Mouse (Mus musculus) E14TG2a.4 (cell line): Measurements from ENCODE around the gene Ttc13.

Experiments
- CTCF ChIP-seq: conservative IDR thresholded peaks from 2 replicates; pipeline ENCODE4 v1.5.1; 2014; ENCODE audit warnings: low read length
- NANOG ChIP-seq: IDR thresholded peaks from 2 replicates; pipeline ENCODE4 v1.6.1; 2014; ENCODE audit warnings: borderline replicate concordance, low read length, mixed read lengths
- POU5F1 ChIP-seq: IDR thresholded peaks from 2 replicates; pipeline ENCODE4 v1.6.1; 2014; ENCODE audit warnings: low read length, borderline replicate concordance

- TF ChIP-seq CTCF: no peak
- no peak for TF ChIP-seq NANOG
- no peak for TF ChIP-seq POU5F1
Measured at GRCm38 (mm10) chr8:124653568-124654475, 68.0 kb downstream of the Ttc13 start.
